ENCODE assay signal across 27 mouse cellular contexts in genomic region chrX:56615236-56615635, GRCm38 (mm10). TPM values are rescaled to one million over a fixed set of nuclear protein-coding genes. Genes with fewer than 3 reads are reported as not detected.
DNase-seq lines count a peak whose midpoint lies in the region; ATAC-seq and TF ChIP-seq lines count a peak whose summit lies in the region.
"Had no signal": no experiment of that assay in that cellular context is flagged by ENCODE, and none has a peak within 500 bp of the region (broad histone marks: within the 10 kb centered on the region; RNA-seq: fewer than 3 reads in every experiment).

No protein-coding gene starts in this region.

- no peaks in the 10 kb centered on the region for H3K27me3 ChIP-seq in liver, postnatal 0 days (ENCODE audit: insufficient read depth, low read length)
- H3K27me3 ChIP-seq in liver, embryonic 13.5 days: no peaks in the 10 kb centered on the region
- no peaks in the 10 kb centered on the region for H3K27me3 ChIP-seq in liver, embryonic 16.5 days (ENCODE audit: control insufficient read depth, insufficient read depth, low read depth, low read length)
- H3K27me3 ChIP-seq: CH12.LX; embryonic facial prominence, embryonic 13.5 days; embryonic facial prominence, embryonic 15.5 days; forebrain, embryonic 12.5 days had no signal

- H3K9me3 ChIP-seq in liver, postnatal 0 days (ENCODE audit: low read length): no peaks in the 10 kb centered on the region
- no peaks in the 10 kb centered on the region for H3K9me3 ChIP-seq in liver, embryonic 13.5 days (replicated peaks)
- no peaks in the 10 kb centered on the region for H3K9me3 ChIP-seq in liver, embryonic 16.5 days (replicated peaks; ENCODE audit: control insufficient read depth, low read length)
- H3K9me3 ChIP-seq: embryonic facial prominence, embryonic 13.5 days; embryonic facial prominence, embryonic 15.5 days; forebrain, embryonic 10.5 days; forebrain, embryonic 12.5 days; G1E had no signal

- ATAC-seq in liver, postnatal 0 days: no peak
- peak; percentile 77 for ATAC-seq in liver, embryonic 13.5 days (ENCODE audit: low read depth)
- 0 out of 2 replicates have a peak, but pooled peaks have one; percentile 55 for ATAC-seq in liver, embryonic 16.5 days (ENCODE audit: low read depth)
- ATAC-seq: activated CD4-positive, CD25-positive, alpha-beta regulatory T cell, adult 4 months; CD4-positive, CD25-positive, alpha-beta regulatory T cell, adult 4 months; forebrain, embryonic 14.5 days; Patski had no signal

- intact Hi-C loops in heart, postnatal 25 days (cut with DNase I): no loop called here

- H3K4me3 ChIP-seq in liver, postnatal 0 days (ENCODE audit: low read depth, low read length): no peak overlapping the region
- H3K4me3 ChIP-seq in liver, embryonic 13.5 days (replicated peaks): no peak overlapping the region
- H3K4me3 ChIP-seq in liver, embryonic 16.5 days (ENCODE audit: low read depth, low read length): no peak overlapping the region
- H3K4me3 ChIP-seq: embryonic facial prominence, embryonic 13.5 days; embryonic facial prominence, embryonic 15.5 days; erythroblast, embryonic 14.5 days; forebrain, embryonic 10.5 days; forebrain, embryonic 12.5 days had no signal

- no peak overlapping the region for H3K9ac ChIP-seq in liver, postnatal 0 days (replicated peaks)
- H3K9ac ChIP-seq in liver, embryonic 13.5 days: no peak overlapping the region
- no peak overlapping the region for H3K9ac ChIP-seq in liver, embryonic 16.5 days (ENCODE audit: low read depth, low read length)
- H3K9ac ChIP-seq: embryonic facial prominence, embryonic 13.5 days; embryonic facial prominence, embryonic 15.5 days; forebrain, embryonic 12.5 days had no signal

- no peak overlapping the region for H3K27ac ChIP-seq in liver, postnatal 0 days (ENCODE audit: low read depth)
- H3K27ac ChIP-seq in liver, embryonic 13.5 days: no peak overlapping the region
- no peak overlapping the region for H3K27ac ChIP-seq in liver, embryonic 16.5 days (ENCODE audit: low read length)
- H3K27ac ChIP-seq: embryonic facial prominence, embryonic 13.5 days; embryonic facial prominence, embryonic 15.5 days; forebrain, embryonic 10.5 days; forebrain, embryonic 12.5 days had no signal

- peak; percentile 14 for DNase-seq in liver
- no peak for DNase-seq in liver, postnatal 0 days
- DNase-seq in liver, embryonic 13.5 days: no peak
- DNase-seq in gastrocnemius, postnatal 4 days (ENCODE audit: low spot score in 2 of 2): no peak
- DNase-seq in heart, postnatal 25 days (ENCODE audit: low spot score): no peak
- no peak for DNase-seq in frontal cortex, postnatal 36 days (ENCODE audit: low spot score in 2 of 2)
- DNase-seq: adrenal gland, adult 8-10 months; adrenal gland, postnatal 14 days; adrenal gland, postnatal 36 days; B cell, adult 2 months; cerebellum, adult 11-12 months; cerebellum, adult 2 months; cerebellum, adult 9-10 months; cerebellum, postnatal 10 days; cerebellum, postnatal 25 days had no signal

- TF ChIP-seq CTCF in liver, postnatal 0 days (IDR thresholded peaks at IDR 0.05; ENCODE audit: low read depth): no peak

- 65% methylated on average over 2 of the region's 2 CpGs for WGBS in liver, postnatal 0 days (ENCODE audit: insufficient replicate concordance)
- WGBS in liver, embryonic 13.5 days (ENCODE audit: insufficient replicate concordance): 40% methylated on average over 2 of the region's 2 CpGs
- 46% methylated on average over 2 of the region's 2 CpGs for WGBS in liver, embryonic 16.5 days (ENCODE audit: insufficient replicate concordance)

- H3K36me3 ChIP-seq in liver, postnatal 0 days (replicated peaks; ENCODE audit: insufficient read depth, low read length): no peaks in the 10 kb centered on the region
- no peaks in the 10 kb centered on the region for H3K36me3 ChIP-seq in liver, embryonic 13.5 days
- no peaks in the 10 kb centered on the region for H3K36me3 ChIP-seq in liver, embryonic 16.5 days (ENCODE audit: control insufficient read depth, insufficient read depth)
- H3K36me3 ChIP-seq: embryonic facial prominence, embryonic 13.5 days; embryonic facial prominence, embryonic 15.5 days; forebrain, embryonic 10.5 days; forebrain, embryonic 12.5 days; G1E had no signal

- 0 out of 2 replicates have a peak, but pooled peaks cover 2% of the 10 kb centered on the region for H3K4me1 ChIP-seq in liver, postnatal 0 days (ENCODE audit: insufficient read depth)
- peaks cover 42% of the 10 kb centered on the region for H3K4me1 ChIP-seq in liver, embryonic 13.5 days (replicated peaks)
- peaks cover 3% of the 10 kb centered on the region; the same call in 1 of the 2 replicates for H3K4me1 ChIP-seq in liver, embryonic 16.5 days (ENCODE audit: control insufficient read depth, low read depth, low read length)
- H3K4me1 ChIP-seq: embryonic facial prominence, embryonic 15.5 days had no signal

- TF ChIP-seq EP300 in liver, postnatal 0 days (IDR thresholded peaks at IDR 0.05; ENCODE audit: low read depth): no peak

- no peak overlapping the region for H3K4me2 ChIP-seq in liver, postnatal 0 days (ENCODE audit: low read depth, low read length)
- H3K4me2 ChIP-seq in liver, embryonic 13.5 days: no peak overlapping the region
- H3K4me2 ChIP-seq in liver, embryonic 16.5 days (ENCODE audit: low read depth, low read length): no peak overlapping the region
- H3K4me2 ChIP-seq: embryonic facial prominence, embryonic 13.5 days; embryonic facial prominence, embryonic 15.5 days; forebrain, embryonic 12.5 days had no signal

RNA-seq across cellular contexts. Expression of gene Slc9a6, which starts 5.7 kb away (rescaled TPM):
- polyA plus RNA-seq in liver, postnatal 0 days (2015; fragmentation: Nextera tagmentation; extraction: Ambion mirVana): 3.7 and 4.0 TPM in 2 replicates
- 3.6 and 4.7 TPM in 2 replicates for polyA plus RNA-seq in liver, embryonic 13.5 days (2015; fragmentation: Nextera tagmentation; extraction: Ambion mirVana)
- 3.8 TPM in 2 replicates for polyA plus RNA-seq in liver, embryonic 16.5 days (2015; fragmentation: Nextera tagmentation; extraction: Ambion mirVana)
- 10 to 100 TPM; 17.5 to 18.8 TPM for total RNA-seq in gastrocnemius, postnatal 4 days (2021)
- 10 to 100 TPM; 20.7 to 23.0 TPM for total RNA-seq in heart, postnatal 25 days (2021)

RNA-seq across cellular contexts. Expression of gene Mmgt1, which starts 17.4 kb away (rescaled TPM):
- 4.8 and 5.0 TPM in 2 replicates for polyA plus RNA-seq in liver, postnatal 0 days (2015; fragmentation: Nextera tagmentation; extraction: Ambion mirVana)
- polyA plus RNA-seq in liver, embryonic 13.5 days (2015; fragmentation: Nextera tagmentation; extraction: Ambion mirVana): 9.5 and 12.8 TPM in 2 replicates
- polyA plus RNA-seq in liver, embryonic 16.5 days (2015; fragmentation: Nextera tagmentation; extraction: Ambion mirVana): 8.4 and 9.0 TPM in 2 replicates
- total RNA-seq in gastrocnemius, postnatal 4 days (2021): 10 to 100 TPM; 15.5 to 16.4 TPM
- 10 to 100 TPM; 29.9 to 33.3 TPM for total RNA-seq in heart, postnatal 25 days (2021)
